32 mouse cellular contexts compared by ENCODE assay signal in the genomic region with DNA sequence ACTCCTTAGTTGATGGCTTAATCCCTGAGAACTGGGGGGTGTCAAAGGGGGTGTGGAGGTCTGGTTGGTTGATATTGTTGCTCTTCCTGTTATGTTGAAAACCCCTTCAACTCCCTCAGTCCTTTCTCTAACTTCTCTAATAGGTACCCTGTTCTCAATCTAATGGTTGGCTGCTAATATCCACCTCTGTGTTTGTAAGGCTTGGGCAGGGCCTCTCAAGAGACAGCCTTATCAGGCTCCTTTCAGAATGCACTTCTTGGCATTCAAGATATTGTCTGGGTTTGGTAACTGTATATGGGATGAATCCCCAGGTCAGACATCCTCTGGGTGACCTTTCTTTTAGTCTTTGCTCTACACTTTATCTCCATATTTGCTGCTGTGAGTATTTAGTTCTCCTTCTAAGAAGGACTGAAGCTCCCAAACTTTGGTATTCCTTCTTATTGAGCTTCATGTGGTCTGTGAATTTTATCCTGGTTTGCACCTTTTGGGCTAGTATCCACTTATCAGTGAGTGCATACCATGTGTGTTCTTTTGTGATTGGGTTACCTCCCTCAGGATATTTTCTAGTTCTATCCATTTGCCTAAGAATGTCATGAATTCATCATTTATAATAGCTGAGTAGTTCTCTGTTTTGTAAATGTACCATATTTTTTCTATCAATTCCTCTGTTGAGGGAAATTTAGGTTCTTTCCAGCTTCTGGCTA. TPM values are rescaled to one million over a fixed set of nuclear protein-coding genes. Genes with fewer than 3 reads are reported as not detected.
"Had no signal": no experiment of that assay in that cellular context is flagged by ENCODE, and none has a peak within 500 bp of the region (broad histone marks: within the 10 kb centered on the region; RNA-seq: fewer than 3 reads in every experiment).

No protein-coding gene starts in this region.

RNA-seq across cellular contexts. Expression of gene Mrgpra2a, which starts 13.5 kb away (rescaled TPM):
- total RNA-seq: left cerebral cortex, adult 18-20 months; left cerebral cortex, adult 2 months; left cerebral cortex, adult 8-10 months; left cerebral cortex, postnatal 10 days; left cerebral cortex, postnatal 14 days; left cerebral cortex, postnatal 25 days; left cerebral cortex, postnatal 36 days; left cerebral cortex, postnatal 4 days; liver, adult 2 months; midbrain, postnatal 0 days; monocyte, adult 5-6 weeks had no signal
- polyA plus RNA-seq: limb, embryonic 10.5 days; limb, embryonic 11.5 days; limb, embryonic 12.5 days; limb, embryonic 13.5 days; limb, embryonic 14.5 days; limb, embryonic 15.5 days; liver, adult 2 months; lung, adult 2 months; lung, embryonic 14.5 days; lung, embryonic 15.5 days; lung, embryonic 16.5 days; macrophage; midbrain, embryonic 10.5 days; midbrain, embryonic 11.5 days; midbrain, embryonic 12.5 days; midbrain, embryonic 13.5 days; midbrain, embryonic 14.5 days; midbrain, embryonic 15.5 days; midbrain, embryonic 16.5 days; midbrain, postnatal 0 days; myocyte; neural tube, embryonic 11.5 days; neural tube, embryonic 12.5 days had no signal
